8 mouse cellular contexts compared by ENCODE assay signal in genomic region chr13:91223587-91224437, GRCm38 (mm10). TPM values are rescaled to one million over a fixed set of nuclear protein-coding genes. Genes with fewer than 3 reads are reported as not detected.
DNase-seq lines count a peak whose midpoint lies in the region; ATAC-seq and TF ChIP-seq lines count a peak whose summit lies in the region.

TSS of gene Atg10 (minus strand) at chr13:91223968.

- H3K27me3 ChIP-seq in heart, embryonic 10.5 days (ENCODE audit: insufficient read depth, poor library complexity, severe bottlenecking), result no peaks in the 10 kb centered on the region
- H3K27me3 ChIP-seq in kidney, embryonic 15.5 days, result no peaks in the 10 kb centered on the region

- H3K9me3 ChIP-seq in heart, embryonic 10.5 days, result no peaks in the 10 kb centered on the region
- H3K9me3 ChIP-seq in kidney, embryonic 15.5 days (replicated peaks), result no peaks in the 10 kb centered on the region

- peak within 1 kb of the TSS; percentile 62 for H3K4me2 ChIP-seq in kidney, embryonic 15.5 days

- no peak for TF ChIP-seq POLR2A in bone marrow macrophage, adult 2 months (IDR thresholded peaks at IDR 0.05; ENCODE audit: borderline replicate concordance, low read depth, low read length)
- peak; percentile 66; the same call in 1 of the 2 replicates for TF ChIP-seq POLR2A in embryonic fibroblast, embryonic 13.5 days (IDR thresholded peaks at IDR 0.05; ENCODE audit: low read depth, low read length)

- WGBS in heart, embryonic 10.5 days, result 1% methylated on average over 55 of the region's 55 CpGs
- 2% methylated on average over 52 of the region's 55 CpGs for WGBS in kidney, embryonic 15.5 days

- H3K9ac ChIP-seq in kidney, embryonic 15.5 days, result peak within 1 kb of the TSS; percentile 69

- peak; percentile 98 for ATAC-seq in kidney, embryonic 15.5 days (replicated peaks; ENCODE audit: low FRiP score)
- ATAC-seq in monocyte, adult 5-6 weeks (replicated peaks; ENCODE audit: insufficient number of reproducible peaks, low FRiP score, low TSS enrichment, poor library complexity, severe bottlenecking), result peak; percentile 78

- DNase-seq in A20 (ENCODE audit: low read depth, low spot score) (peak; percentile 98), liver (peak; percentile 96)
- DNase-seq in heart, embryonic 10.5 days (ENCODE audit: low spot score), result peak; percentile 96
- peak; percentile 92 to 97 for DNase-seq in spleen, postnatal 4 days (ENCODE audit: low spot score in 2 of 2)

- H3K4me1 ChIP-seq in bone marrow macrophage, adult 2 months (ENCODE audit: control insufficient read depth, insufficient read depth, low read length), result peaks cover 9% of the 10 kb centered on the region
- peaks cover 3% of the 10 kb centered on the region; the same call in 1 of the 2 replicates for H3K4me1 ChIP-seq in embryonic fibroblast, embryonic 13.5 days (ENCODE audit: control insufficient read depth, insufficient read depth, low read length)
- peaks cover 12% of the 10 kb centered on the region; the same call in 1 of the 2 replicates for H3K4me1 ChIP-seq in heart, embryonic 10.5 days
- H3K4me1 ChIP-seq in kidney, embryonic 15.5 days, result peaks cover 11% of the 10 kb centered on the region; the same call in 1 of the 2 replicates

- H3K27ac ChIP-seq in bone marrow macrophage, adult 2 months (ENCODE audit: insufficient read depth, low read depth, low read length), result peak within 1 kb of the TSS; percentile 85
- peak within 1 kb of the TSS; percentile 93 for H3K27ac ChIP-seq in embryonic fibroblast, embryonic 13.5 days (ENCODE audit: insufficient read depth, low read length)
- peak within 1 kb of the TSS; percentile 99 for H3K27ac ChIP-seq in heart, embryonic 10.5 days
- peak within 1 kb of the TSS; percentile 98 for H3K27ac ChIP-seq in kidney, embryonic 15.5 days

- peak within 1 kb of the TSS; percentile 95 for H3K4me3 ChIP-seq in bone marrow macrophage, adult 2 months (ENCODE audit: insufficient read depth, low read length)
- peak within 1 kb of the TSS; percentile 61 for H3K4me3 ChIP-seq in embryonic fibroblast, embryonic 13.5 days (ENCODE audit: insufficient read depth, low read length)
- H3K4me3 ChIP-seq in heart, embryonic 10.5 days, result peak within 1 kb of the TSS; percentile 78
- peak within 1 kb of the TSS; percentile 69 for H3K4me3 ChIP-seq in kidney, embryonic 15.5 days (replicated peaks)

- H3K36me3 ChIP-seq in heart, embryonic 10.5 days, result no peaks in the 10 kb centered on the region
- no peaks in the 10 kb centered on the region for H3K36me3 ChIP-seq in kidney, embryonic 15.5 days

- TF ChIP-seq CTCF in bone marrow macrophage, adult 2 months (IDR thresholded peaks at IDR 0.05; ENCODE audit: low read depth, low read length), result no peak
- no peak for TF ChIP-seq CTCF in embryonic fibroblast, embryonic 13.5 days (IDR thresholded peaks at IDR 0.05; ENCODE audit: borderline replicate concordance, insufficient read depth, low read length)

RNA-seq across cellular contexts. Expression of gene Atg10, which starts in this region (rescaled TPM):
- 14.0 and 16.6 TPM in 2 replicates for polyA plus RNA-seq in bone marrow macrophage, adult 2 months (2012; ENCODE audit: insufficient read depth, insufficient read length, missing spikeins)
- polyA plus RNA-seq in embryonic fibroblast, embryonic 13.5 days (2011; ENCODE audit: insufficient read length, low read depth, missing spikeins), result 9.6 and 9.8 TPM in 2 replicates
- polyA plus RNA-seq in heart, embryonic 10.5 days (2016; fragmentation: Nextera tagmentation; extraction: Ambion mirVana), result 15.1 and 19.5 TPM in 2 replicates
- 12.6 and 13.4 TPM in 2 replicates for polyA plus RNA-seq in kidney, embryonic 15.5 days (2015; fragmentation: Nextera tagmentation; extraction: Ambion mirVana)
- total RNA-seq in monocyte, adult 5-6 weeks (2017), result 8.0 to 13.2 TPM (median 12.6 TPM) in 3 replicates

Comparison
In these comparisons a context has a peak if more than half of its experiments do, and no peak if none do; other contexts are left out.
1. Peak in every context shown above with its lines: DNase-seq, ATAC-seq, H3K4me3 ChIP-seq and H3K27ac ChIP-seq.